Mouse (Mus musculus): ENCODE measurements at regions not wholly inside any gene's neighbourhood (a gene's known extent, or its start where the extent isn't known, plus 50 kb on each side); places are given as distances from the start of the nearest gene placed in this dataset.

DNA sequence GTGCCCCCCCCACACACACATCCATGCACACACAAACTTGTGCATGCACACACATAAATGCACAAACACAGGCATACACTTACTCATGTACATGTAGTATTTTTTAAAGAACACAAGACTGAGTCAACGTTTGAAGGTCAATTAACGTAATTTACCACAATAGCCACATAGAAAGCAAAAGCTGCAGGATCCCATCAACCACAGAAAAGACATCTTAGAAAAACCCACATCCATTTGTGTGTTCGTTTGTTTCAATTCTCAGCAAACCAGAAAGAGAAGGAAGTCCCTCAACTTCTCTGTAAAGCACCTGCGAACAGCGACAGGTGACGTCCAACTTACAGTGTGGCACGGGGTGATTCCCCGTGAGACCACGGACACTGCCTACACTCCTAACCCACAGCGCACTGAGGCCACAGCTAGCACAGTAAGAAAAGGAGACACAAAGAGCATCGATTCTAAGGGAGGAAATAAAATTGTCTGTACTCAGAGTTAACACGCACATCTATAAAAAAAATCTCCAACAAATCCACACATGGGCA is 53.8 kb downstream of the Dio3 start:
- Histone ChIP-seq H3K4me3 (replicated peaks) (no peak overlapping the region), H3K27me3 (replicated peaks) (no peaks in the 10 kb centered on the region), H3K36me3 (no peaks in the 10 kb centered on the region), H3K27ac (no peak overlapping the region), H3K9ac (no peak overlapping the region), H3K4me1 (replicated peaks) (no peaks in the 10 kb centered on the region), H3K9me3 (no peaks in the 10 kb centered on the region), H3K4me2 (replicated peaks) (no peak overlapping the region)
- 89% methylated on average over 12 of the region's 12 CpGs for WGBS
- ATAC-seq = no peak

DNA sequence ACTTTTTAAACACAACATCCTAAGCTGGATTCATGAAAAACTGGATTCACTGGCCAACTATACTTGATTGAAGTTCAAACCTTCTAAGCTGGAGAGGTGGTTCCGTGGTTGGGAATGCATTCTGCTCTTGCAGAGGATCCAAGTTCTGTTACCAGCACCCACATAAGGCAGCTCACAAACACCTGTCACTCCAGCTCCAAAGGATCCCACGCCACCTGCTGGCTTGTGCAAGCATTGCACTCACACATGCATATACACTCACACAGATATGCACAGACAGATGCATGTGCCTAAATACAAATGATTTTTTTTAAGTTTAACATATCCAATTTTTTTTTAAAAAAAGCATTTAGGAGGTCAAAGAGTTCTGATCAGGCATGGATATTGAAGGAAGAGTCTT is 55.7 kb downstream of the Dio3 start:
- H3K27ac ChIP-seq = no peak overlapping the region
- ATAC-seq = no peak
- H3K36me3 ChIP-seq = no peaks in the 10 kb centered on the region
- 76% methylated on average over 2 of the region's 2 CpGs for WGBS
- no peaks in the 10 kb centered on the region for H3K4me1 ChIP-seq (replicated peaks)
- no peaks in the 10 kb centered on the region for H3K9me3 ChIP-seq
- no peak overlapping the region for H3K4me3 ChIP-seq (replicated peaks)
- H3K27me3 ChIP-seq (replicated peaks) = no peaks in the 10 kb centered on the region
- no peak overlapping the region for H3K4me2 ChIP-seq (replicated peaks)
- no peak overlapping the region for H3K9ac ChIP-seq

DNA sequence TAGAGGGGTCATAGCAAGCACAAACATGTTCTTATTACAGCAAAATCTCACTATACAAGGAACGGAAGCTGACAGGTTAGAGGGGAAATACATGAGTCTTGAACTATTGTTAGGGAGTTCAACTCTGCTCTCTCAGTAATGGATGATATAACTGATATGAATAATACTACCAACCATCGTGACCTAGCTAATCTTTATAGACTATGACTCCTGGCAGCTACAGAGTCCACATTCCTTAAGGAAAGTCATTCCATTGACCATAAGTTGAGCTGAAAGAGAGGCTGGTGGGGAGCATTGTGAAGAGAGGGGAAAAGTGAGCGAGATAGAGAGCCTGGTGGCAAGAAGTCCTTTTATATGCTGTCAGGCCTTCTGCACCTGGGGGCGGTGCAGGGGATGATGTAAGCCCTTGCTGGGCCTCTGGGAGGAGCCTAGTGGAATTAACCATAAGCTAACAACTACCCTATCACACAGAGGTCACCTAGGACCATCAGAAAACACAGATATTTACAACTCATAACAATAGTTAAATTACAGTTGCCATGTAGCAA is 65.5 kb downstream of the Dio3 start:
- Histone ChIP-seq H3K9me3 (no peaks in the 10 kb centered on the region), H3K36me3 (no peaks in the 10 kb centered on the region), H3K4me3 (replicated peaks) (no peak overlapping the region), H3K9ac (no peak overlapping the region), H3K27me3 (replicated peaks) (no peaks in the 10 kb centered on the region), H3K4me1 (replicated peaks) (no peaks in the 10 kb centered on the region), H3K27ac (no peak overlapping the region), H3K4me2 (replicated peaks) (no peak overlapping the region)
- ATAC-seq = peak; percentile 68
- WGBS = 63% methylated on average over 4 of the region's 4 CpGs

DNA sequence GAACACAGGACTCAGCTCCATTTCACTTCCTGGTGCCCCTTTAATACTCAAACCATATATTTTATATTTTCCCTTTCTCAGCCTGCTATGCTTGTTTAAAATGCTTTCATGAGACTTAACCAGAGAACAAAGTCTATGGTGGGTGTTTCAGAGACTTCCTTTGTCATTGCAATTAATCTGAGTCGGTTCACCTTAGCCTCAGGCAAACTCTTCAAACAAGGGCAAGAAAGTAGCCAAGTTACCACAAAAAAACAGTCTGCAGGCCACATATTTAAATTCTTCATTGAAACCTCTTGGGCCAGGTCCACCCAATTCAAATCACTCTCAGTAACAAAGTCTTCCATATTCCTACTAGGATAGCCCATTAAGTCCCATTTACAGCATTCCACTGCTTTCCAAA is 70.8 kb downstream of the Dio3 start:
- no peak for ATAC-seq
- H3K9me3 ChIP-seq = no peaks in the 10 kb centered on the region
- 69% methylated on average over 1 of the region's 1 CpGs for WGBS
- no peaks in the 10 kb centered on the region for H3K27me3 ChIP-seq (replicated peaks)
- H3K27ac ChIP-seq = no peak overlapping the region
- H3K4me3 ChIP-seq (replicated peaks) = no peak overlapping the region
- no peak overlapping the region for H3K9ac ChIP-seq
- no peaks in the 10 kb centered on the region for H3K4me1 ChIP-seq (replicated peaks)
- H3K36me3 ChIP-seq = no peaks in the 10 kb centered on the region
- H3K4me2 ChIP-seq (replicated peaks) = no peak overlapping the region

DNA sequence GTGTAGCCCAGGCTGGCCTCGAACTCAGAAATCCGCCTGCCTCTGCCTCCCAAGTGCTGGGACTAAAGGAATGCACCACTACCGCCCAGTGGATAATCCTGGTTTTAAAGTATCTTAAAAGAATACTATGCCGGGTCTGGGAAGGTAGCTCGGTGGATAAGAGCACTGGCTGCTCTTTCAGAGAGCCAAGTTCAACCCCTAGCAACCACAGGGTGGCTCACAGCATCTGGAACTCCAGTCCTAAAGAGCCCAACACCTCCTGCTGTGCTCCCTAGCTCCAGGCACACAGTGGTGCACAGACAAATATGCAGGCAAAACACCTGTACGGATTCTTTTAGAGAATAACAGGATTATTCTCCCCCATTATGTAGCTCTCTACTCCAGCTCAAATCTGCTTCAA is 77.0 kb downstream of the Dio3 start:
- Histone ChIP-seq H3K4me1 (replicated peaks) (no peaks in the 10 kb centered on the region), H3K27me3 (replicated peaks) (no peaks in the 10 kb centered on the region), H3K36me3 (no peaks in the 10 kb centered on the region), H3K4me2 (replicated peaks) (no peak overlapping the region), H3K27ac (no peak overlapping the region), H3K9ac (no peak overlapping the region), H3K4me3 (replicated peaks) (no peak overlapping the region), H3K9me3 (no peaks in the 10 kb centered on the region)
- 75% methylated on average over 6 of the region's 6 CpGs for WGBS
- no peak for ATAC-seq

DNA sequence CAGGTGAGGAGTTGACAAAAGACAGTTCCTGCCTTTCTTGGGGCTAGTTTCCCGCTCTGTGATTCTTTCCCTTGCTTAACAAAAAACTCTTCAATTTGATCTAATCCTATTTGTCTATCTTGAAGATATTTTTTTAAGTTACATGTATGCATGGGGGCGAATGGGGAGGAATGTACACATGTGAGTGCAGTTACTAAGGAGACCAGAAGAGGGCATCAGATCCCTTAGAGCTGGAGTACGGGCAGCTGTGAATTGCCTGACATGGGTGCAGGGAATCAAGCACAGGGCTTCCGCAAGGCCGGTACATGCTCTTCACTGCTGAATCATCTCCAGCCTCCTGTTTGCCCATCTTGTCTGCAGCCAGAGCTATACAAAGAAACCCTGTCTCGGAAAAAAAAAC is 79.8 kb upstream of the Ppp2r5c start:
- H3K4me1 ChIP-seq (replicated peaks) = no peaks in the 10 kb centered on the region
- no peaks in the 10 kb centered on the region for H3K36me3 ChIP-seq
- H3K4me2 ChIP-seq (replicated peaks) = no peak overlapping the region
- H3K27me3 ChIP-seq (replicated peaks) = no peaks in the 10 kb centered on the region
- no peak overlapping the region for H3K9ac ChIP-seq
- no peak overlapping the region for H3K4me3 ChIP-seq (replicated peaks)
- WGBS = 93% methylated on average over 6 of the region's 6 CpGs
- no peak for ATAC-seq
- H3K9me3 ChIP-seq = no peaks in the 10 kb centered on the region
- H3K27ac ChIP-seq = no peak overlapping the region

DNA sequence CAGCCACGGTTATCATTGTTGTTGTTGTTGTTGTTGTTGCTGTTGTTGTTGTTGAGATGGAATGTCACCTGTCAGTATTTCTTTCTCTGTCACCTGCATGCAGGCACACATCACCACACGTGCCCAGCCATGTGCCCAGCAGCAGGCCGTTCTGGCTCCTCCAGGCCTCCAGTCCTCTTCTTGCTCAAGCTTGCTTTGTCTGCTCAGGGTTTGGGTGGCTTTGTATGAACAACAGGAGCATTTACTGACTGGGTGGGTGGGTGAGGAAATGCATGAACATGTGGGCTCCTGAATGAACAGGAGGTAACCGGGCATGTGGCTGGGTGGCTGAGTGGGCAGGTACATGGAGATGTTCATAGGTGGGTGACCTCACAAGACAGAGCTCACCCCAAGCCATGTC is 79.1 kb upstream of the Ppp2r5c start:
- no peak for ATAC-seq
- 90% methylated on average over 4 of the region's 4 CpGs for WGBS
- Histone ChIP-seq H3K27ac (no peak overlapping the region), H3K9ac (no peak overlapping the region), H3K9me3 (no peaks in the 10 kb centered on the region), H3K4me2 (replicated peaks) (no peak overlapping the region), H3K4me3 (replicated peaks) (no peak overlapping the region), H3K27me3 (replicated peaks) (no peaks in the 10 kb centered on the region; the same call in 1 of the 2 replicates), H3K4me1 (replicated peaks) (no peaks in the 10 kb centered on the region), H3K36me3 (no peaks in the 10 kb centered on the region)

DNA sequence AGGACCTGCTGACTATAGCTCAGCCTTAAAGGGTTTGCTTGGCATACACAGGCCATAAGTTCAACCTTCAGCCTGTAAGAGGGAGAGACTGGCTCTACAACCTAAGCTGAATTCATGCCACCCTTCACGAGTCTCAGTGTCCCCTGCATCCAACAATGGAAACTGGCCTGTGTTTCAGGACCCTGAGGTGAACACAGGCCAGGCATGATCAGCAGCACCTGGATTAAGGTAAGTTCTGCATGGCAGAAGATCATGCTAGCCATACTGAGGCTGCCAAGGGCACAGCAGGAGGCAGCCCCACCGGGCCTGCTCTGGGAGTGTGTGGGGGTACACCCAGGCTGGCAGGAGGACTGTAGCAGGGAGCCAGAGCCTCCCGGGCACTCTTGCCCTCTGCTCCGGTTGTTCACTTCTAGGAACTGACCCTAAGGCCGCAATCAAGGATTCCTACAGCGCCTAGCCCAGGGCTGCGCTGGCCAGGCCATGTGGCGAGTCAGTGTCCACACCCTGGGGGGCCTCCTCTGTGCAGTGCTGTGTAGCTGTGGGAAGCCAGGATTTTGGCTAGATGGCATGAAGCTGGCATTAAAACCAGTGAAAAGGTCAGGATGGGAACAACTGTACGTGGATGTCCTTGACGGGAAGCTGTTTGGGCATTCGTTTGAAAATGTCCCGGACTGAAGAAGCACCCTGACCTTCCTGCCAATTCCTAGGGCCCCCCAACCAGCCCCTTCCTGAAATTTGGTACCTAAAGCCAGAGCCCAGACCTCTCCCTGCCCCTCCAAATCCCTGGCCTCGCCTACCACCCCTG is 74.8 kb upstream of the Ppp2r5c start:
- ATAC-seq = no peak
- H3K4me1 ChIP-seq (replicated peaks) = no peaks in the 10 kb centered on the region
- WGBS = 81% methylated on average over 13 of the region's 13 CpGs

DNA sequence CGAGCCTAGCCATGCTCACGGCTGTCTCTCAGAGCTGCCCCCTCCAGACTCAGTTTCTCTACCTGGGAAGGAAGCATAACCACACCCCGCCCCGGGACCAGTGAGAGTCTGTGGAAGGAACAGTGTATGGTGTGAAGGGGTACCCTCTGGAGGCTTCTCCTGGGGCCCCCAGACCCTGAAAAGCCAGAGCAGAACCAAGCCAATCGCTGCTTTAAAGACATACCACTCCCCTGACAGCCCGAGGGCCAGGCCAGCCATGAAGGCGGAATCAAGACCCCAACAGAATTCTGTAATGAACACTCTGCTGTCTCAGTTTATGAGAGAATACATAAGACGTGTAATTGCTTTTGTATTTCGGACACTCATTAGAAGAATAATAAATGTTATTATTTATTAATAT is 73.9 kb upstream of the Ppp2r5c start:
- H3K4me3 ChIP-seq (replicated peaks) = no peak overlapping the region
- no peaks in the 10 kb centered on the region for H3K36me3 ChIP-seq
- 61% methylated on average over 9 of the region's 9 CpGs for WGBS
- no peak overlapping the region for H3K9ac ChIP-seq
- H3K9me3 ChIP-seq = no peaks in the 10 kb centered on the region
- 0 out of 2 replicates have a peak overlapping the region, but pooled peaks have one; percentile 49 for H3K4me2 ChIP-seq (replicated peaks)
- no peak overlapping the region for H3K27ac ChIP-seq
- H3K4me1 ChIP-seq (replicated peaks) = no peaks in the 10 kb centered on the region
- ATAC-seq = no peak
- H3K27me3 ChIP-seq (replicated peaks) = peaks cover 12% of the 10 kb centered on the region

More for the DNA sequence above, 74.8 kb upstream of the Ppp2r5c start:
- H3K36me3 ChIP-seq = no peaks in the 10 kb centered on the region
- no peaks in the 10 kb centered on the region for H3K9me3 ChIP-seq
- no peak overlapping the region for H3K4me3 ChIP-seq (replicated peaks)
- H3K4me2 ChIP-seq (replicated peaks) = no peak overlapping the region
- H3K27me3 ChIP-seq (replicated peaks) = peaks cover 12% of the 10 kb centered on the region
- H3K27ac ChIP-seq = no peak overlapping the region
- H3K9ac ChIP-seq = no peak overlapping the region

DNA sequence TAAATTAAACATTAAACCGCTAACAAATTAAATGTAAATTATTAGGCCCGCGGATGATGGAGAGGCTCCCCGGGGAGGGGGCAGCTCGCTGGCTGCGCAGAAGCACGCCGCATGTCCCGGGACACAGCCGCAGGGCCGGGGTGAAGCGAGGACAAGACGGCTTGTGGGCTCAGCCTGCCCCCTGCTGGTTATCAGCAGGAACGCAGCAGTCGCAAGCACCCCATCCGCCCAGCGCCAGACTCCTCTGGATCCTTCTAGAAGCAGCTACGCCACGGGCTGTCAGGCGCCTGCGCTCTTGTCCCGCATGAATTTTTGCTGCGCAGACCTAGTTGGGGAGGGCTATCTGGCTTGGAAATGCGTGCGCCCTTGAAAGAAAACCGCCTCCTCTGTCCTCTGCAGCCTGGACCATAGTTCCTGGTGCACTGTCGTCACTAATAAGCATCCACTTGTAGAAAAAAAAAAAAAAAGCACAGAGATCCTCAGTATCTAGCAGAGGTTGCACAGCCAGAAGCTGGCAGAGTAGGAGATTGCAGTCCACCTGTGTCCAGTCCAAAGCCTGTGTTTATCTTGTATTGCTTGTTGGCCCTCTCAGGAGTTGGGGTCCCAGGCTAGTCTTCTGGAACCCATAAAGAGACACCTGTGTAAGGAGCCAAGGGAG is 73.4 kb upstream of the Ppp2r5c start:
- WGBS = 2% methylated on average over 27 of the region's 27 CpGs
- no peaks in the 10 kb centered on the region for H3K9me3 ChIP-seq

DNA sequence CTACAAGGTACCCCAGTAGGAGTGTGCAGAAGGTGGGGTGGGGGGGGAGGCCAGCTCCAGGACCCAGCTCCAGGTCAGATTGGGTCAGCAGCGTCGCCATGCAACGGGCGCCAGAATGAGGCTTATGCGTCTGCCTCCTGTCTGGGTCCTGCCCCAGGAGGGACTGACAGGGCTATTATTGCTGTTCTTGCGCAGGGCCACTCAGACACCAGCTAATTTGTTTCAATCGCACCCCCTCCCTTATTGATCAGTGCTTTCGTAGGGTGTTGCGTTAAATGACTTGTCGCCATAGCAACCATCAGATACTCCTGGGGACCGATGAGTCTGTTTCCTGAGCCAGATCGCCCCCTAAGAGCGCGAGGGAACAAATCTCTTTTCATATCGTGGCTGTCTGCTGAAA is 71.8 kb upstream of the Ppp2r5c start:
- Histone ChIP-seq H3K9ac (no peak overlapping the region), H3K27me3 (replicated peaks) (peaks cover 12% of the 10 kb centered on the region), H3K27ac (no peak overlapping the region), H3K4me3 (replicated peaks) (no peak overlapping the region), H3K4me2 (replicated peaks) (no peak overlapping the region), H3K9me3 (no peaks in the 10 kb centered on the region), H3K36me3 (no peaks in the 10 kb centered on the region), H3K4me1 (replicated peaks) (no peaks in the 10 kb centered on the region)
- ATAC-seq = no peak
- WGBS = 9% methylated on average over 15 of the region's 15 CpGs

More for the DNA sequence above, 73.4 kb upstream of the Ppp2r5c start:
- Histone ChIP-seq H3K4me1 (replicated peaks) (no peaks in the 10 kb centered on the region), H3K27ac (no peak overlapping the region), H3K4me2 (replicated peaks) (peak overlapping the region; percentile 49), H3K36me3 (no peaks in the 10 kb centered on the region), H3K4me3 (replicated peaks) (no peak overlapping the region), H3K27me3 (replicated peaks) (peaks cover 12% of the 10 kb centered on the region), H3K9ac (no peak overlapping the region)
- ATAC-seq = peak; percentile 90

DNA sequence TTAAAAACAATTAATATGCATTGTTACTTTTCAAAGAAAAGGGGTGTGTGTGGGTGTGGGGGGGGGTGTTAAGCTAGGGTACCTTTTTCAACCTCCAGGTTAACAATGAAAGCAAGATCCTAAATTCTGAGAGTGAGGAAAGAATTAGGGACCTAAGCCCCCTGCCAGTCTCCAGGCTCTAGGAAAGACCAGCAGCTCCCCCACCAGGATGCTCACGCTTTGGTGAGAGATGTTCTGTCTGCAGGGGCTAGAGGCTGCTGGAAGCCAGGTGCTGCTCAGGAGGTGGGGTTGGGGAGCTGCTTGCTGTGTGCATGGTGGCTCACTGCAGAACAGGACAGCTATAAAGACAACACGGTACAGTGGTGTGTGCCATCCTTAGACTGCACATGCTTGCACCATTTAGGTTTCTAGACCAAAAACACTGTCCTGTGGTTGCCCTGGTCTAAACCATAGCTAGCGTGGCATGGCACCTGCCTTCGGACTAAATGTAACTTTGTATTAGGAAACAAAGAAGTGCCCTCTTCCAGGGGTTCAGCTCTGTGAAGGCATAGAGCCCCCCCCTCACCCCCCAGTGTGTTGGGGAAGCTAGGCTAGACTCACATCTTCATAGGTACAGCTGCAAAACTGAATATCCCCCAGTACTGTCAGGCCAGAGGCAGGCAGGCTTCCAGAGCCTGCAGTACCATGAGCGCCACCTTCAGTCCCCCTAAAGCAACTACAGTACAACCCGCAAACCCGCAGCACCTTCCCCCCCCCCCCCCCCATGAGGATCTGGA is 70.7 kb upstream of the Ppp2r5c start:
- 37% methylated on average over 7 of the region's 7 CpGs for WGBS
- no peak overlapping the region for H3K4me2 ChIP-seq (replicated peaks)
- H3K4me3 ChIP-seq (replicated peaks) = no peak overlapping the region
- 0 out of 2 replicates have a peak, but pooled peaks cover 3% of the 10 kb centered on the region for H3K4me1 ChIP-seq (replicated peaks)
- peaks cover 12% of the 10 kb centered on the region for H3K27me3 ChIP-seq (replicated peaks)
- no peak overlapping the region for H3K27ac ChIP-seq
- H3K9me3 ChIP-seq = no peaks in the 10 kb centered on the region
- no peaks in the 10 kb centered on the region for H3K36me3 ChIP-seq
- no peak overlapping the region for H3K9ac ChIP-seq
- no peak for ATAC-seq
